Mouse (Mus musculus): Measurements from ENCODE around the gene Pus10. TPM values are rescaled to one million over a fixed set of nuclear protein-coding genes. Genes with fewer than 3 reads are reported as not detected.

Pus10 gene
- polyA plus RNA-seq, 1 experiment from 2014 or later, result 13.3 TPM

DNA sequence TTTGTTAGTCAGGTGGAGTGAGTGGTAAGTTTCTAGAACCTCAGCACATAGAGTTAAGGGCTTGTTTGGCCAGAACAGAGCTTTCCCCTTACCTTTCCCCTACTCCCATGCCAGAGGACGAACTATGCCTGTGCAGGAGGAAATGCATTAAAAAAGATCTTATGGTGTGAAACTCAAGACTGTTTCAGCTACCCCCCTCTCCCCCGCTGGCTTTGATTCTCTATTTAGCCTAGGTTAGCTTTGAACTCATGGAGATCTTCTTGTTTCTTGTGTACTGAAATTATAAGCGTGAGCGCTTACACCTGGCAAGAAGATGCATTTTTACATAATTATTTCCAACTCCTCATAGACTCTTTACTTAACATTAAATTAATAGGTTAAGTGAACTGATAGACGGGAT lies 1.1 kb downstream of the Pus10 start:
- no peaks in the 10 kb centered on the region for H3K27me3 ChIP-seq
- H3K4me3 ChIP-seq (replicated peaks), result peak overlapping the region; percentile 93
- peaks cover 3% of the 10 kb centered on the region; the same call in 1 of the 2 replicates for H3K36me3 ChIP-seq
- WGBS, result 15% methylated on average over 5 of the region's 5 CpGs
- ATAC-seq, result no peak
- no peaks in the 10 kb centered on the region for H3K9me3 ChIP-seq
- peaks cover 31% of the 10 kb centered on the region for H3K4me1 ChIP-seq (replicated peaks)
- peak overlapping the region; percentile 95 for H3K27ac ChIP-seq
- peak overlapping the region; percentile 92 for H3K9ac ChIP-seq (replicated peaks)
- H3K4me2 ChIP-seq (replicated peaks), result peak overlapping the region; percentile 64

DNA sequence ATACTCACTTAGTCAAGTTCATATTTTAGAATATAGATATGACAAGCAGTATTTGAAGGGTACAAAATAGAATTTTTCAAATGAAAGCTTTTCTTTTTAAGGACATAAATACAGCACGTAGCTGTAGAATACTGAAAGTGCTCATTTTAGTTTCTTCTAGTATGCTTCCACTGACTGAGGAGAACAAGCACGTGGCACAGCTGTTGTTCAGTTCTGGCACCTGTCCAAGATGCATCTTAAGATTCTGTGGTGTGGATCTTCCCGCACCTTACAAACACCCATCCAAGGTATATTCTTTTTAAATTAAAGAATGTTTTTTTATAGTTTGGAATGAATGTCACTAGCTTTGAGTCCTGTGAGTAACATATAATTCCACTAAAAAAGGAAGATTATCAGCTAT lies 1.7 kb downstream of the Pus10 start:
- peak overlapping the region; percentile 92; the same call in 1 of the 2 replicates for H3K9ac ChIP-seq (replicated peaks)
- no peak for ATAC-seq
- 46% methylated on average over 3 of the region's 3 CpGs for WGBS

DNA sequence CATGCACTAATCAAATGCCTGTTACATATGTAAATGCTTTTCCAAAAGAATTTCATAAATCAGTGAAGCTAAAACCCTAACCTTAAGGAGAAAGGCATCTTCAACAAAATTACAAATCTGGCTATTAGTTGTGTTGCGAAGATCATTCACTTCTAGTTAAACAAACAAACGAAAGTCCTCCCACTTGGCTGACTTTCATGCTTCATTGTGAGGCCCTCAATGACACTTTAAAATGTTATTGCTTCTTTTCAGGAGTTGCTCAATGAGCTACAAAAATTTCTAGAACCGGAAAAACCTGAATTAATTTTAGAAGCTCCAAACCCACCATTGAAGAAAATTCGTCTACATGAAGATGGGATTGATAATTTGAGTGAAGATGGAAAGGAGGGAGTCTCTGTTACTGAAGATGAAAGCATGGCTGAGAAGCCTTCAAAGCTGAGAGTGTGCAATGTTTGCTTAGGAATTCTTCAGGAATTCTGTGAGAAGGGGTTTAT lies 6.8 kb downstream of the Pus10 start:
- H3K36me3 ChIP-seq, result peaks cover 49% of the 10 kb centered on the region
- H3K4me1 ChIP-seq (replicated peaks), result peaks cover 4% of the 10 kb centered on the region
- H3K9me3 ChIP-seq, result no peaks in the 10 kb centered on the region
- no peak overlapping the region for H3K4me3 ChIP-seq (replicated peaks)
- H3K27me3 ChIP-seq, result no peaks in the 10 kb centered on the region
- no peak overlapping the region for H3K9ac ChIP-seq (replicated peaks)
- H3K4me2 ChIP-seq (replicated peaks), result no peak overlapping the region
- WGBS, result 87% methylated on average over 4 of the region's 4 CpGs
- ATAC-seq, result no peak
- no peak overlapping the region for H3K27ac ChIP-seq

More for the DNA sequence above, 1.7 kb downstream of the Pus10 start:
- peak overlapping the region; percentile 93 for H3K4me3 ChIP-seq (replicated peaks)
- peaks cover 28% of the 10 kb centered on the region for H3K4me1 ChIP-seq (replicated peaks)
- no peaks in the 10 kb centered on the region for H3K9me3 ChIP-seq
- H3K27me3 ChIP-seq, result no peaks in the 10 kb centered on the region
- H3K27ac ChIP-seq, result no peak overlapping the region
- H3K36me3 ChIP-seq, result peaks cover 3% of the 10 kb centered on the region; the same call in 1 of the 2 replicates
- peak overlapping the region; percentile 64 for H3K4me2 ChIP-seq (replicated peaks)

DNA sequence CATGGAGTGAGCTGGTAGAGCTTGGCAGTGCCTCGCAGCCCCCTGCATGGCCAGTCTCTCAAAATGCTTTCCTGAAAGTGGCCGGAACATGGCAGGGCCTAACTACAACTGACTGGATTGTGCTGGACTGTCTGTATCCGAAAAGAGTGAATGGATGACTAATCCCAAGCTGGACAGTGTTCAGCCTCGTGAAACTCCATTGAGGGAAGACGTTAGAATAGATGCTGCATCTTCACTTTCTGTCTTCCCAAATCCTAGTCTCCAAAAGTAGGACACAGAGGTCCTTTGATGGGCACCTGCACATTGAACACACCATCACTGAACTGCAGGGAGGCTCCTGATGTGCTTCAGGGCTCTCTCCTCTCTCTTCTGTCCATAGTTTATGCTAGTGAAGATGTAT lies 10.6 kb downstream of the Pus10 start:
- Histone ChIP-seq H3K9ac (replicated peaks) (0 out of 2 replicates have a peak overlapping the region, but pooled peaks have one; percentile 16), H3K27ac (no peak overlapping the region), H3K9me3 (no peaks in the 10 kb centered on the region), H3K4me3 (replicated peaks) (no peak overlapping the region), H3K36me3 (peaks cover 63% of the 10 kb centered on the region), H3K4me1 (replicated peaks) (no peaks in the 10 kb centered on the region), H3K4me2 (replicated peaks) (no peak overlapping the region), H3K27me3 (no peaks in the 10 kb centered on the region)
- 88% methylated on average over 5 of the region's 5 CpGs for WGBS
- no peak for ATAC-seq

DNA sequence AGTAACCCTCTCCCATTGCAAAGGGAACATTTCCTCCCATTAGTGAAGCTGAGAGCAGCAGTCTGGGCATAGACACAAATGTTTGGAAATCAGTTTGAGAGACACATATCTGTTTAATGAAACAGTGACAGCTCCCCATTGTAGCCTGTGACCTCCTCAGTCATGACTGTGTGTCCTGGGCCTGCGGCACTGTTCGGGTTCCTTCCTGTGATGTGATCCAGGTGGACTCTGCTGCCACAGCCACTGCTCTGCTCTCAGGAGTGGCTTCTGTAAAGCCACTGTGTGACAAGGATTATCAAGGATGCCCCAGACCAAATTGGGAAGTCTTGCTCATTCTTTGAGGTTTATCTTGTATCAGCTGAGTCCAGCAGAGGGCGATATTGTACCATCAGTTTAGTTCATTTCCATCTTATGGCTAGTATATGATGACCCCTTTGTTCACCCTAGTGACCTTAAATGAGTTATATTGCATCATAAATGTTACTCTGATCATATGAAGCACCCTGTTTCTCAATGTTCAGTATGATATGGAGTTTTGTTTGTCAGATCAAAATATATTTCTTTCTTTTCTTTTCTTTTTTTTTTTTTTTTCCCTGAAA lies 13.7 kb downstream of the Pus10 start:
- Histone ChIP-seq H3K36me3 (peaks cover 67% of the 10 kb centered on the region), H3K4me1 (replicated peaks) (no peaks in the 10 kb centered on the region), H3K9ac (replicated peaks) (no peak overlapping the region), H3K27me3 (no peaks in the 10 kb centered on the region), H3K27ac (no peak overlapping the region), H3K4me3 (replicated peaks) (no peak overlapping the region), H3K9me3 (no peaks in the 10 kb centered on the region), H3K4me2 (replicated peaks) (no peak overlapping the region)
- 0 out of 2 replicates have a peak, but pooled peaks have one; percentile 50 for ATAC-seq
- WGBS, result 50% methylated on average over 3 of the region's 3 CpGs

DNA sequence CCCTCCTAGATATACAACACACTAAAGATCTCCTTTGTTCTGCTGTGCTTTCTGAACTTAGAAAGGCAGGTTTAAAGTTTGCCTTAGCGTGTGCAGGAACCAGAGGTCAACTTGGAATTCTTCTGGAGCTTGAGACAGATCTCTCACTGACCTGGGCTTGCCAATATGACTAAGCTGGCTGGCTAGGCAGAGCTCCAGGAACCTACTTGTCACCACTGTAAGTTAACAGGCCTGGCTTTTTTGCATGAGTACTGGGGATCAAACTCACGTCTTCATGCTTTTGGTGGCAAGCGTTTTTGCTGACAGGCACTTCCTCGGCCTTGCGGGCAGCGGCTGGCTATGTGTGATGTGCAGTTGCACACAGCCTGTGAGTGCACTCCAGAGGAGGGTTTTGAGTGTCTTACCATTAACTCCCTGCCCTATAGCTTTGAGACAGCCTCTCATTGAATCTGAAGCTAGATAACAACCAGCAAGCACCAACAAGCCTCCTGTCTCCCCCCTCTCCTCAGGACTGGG lies 15.0 kb downstream of the Pus10 start:
- no peaks in the 10 kb centered on the region for H3K27me3 ChIP-seq
- no peak overlapping the region for H3K9ac ChIP-seq (replicated peaks)
- no peaks in the 10 kb centered on the region for H3K4me1 ChIP-seq (replicated peaks)
- no peak overlapping the region for H3K4me2 ChIP-seq (replicated peaks)
- WGBS, result 91% methylated on average over 6 of the region's 6 CpGs
- H3K27ac ChIP-seq, result no peak overlapping the region
- no peak overlapping the region for H3K4me3 ChIP-seq (replicated peaks)
- ATAC-seq, result no peak
- H3K36me3 ChIP-seq, result peaks cover 57% of the 10 kb centered on the region
- no peaks in the 10 kb centered on the region for H3K9me3 ChIP-seq

DNA sequence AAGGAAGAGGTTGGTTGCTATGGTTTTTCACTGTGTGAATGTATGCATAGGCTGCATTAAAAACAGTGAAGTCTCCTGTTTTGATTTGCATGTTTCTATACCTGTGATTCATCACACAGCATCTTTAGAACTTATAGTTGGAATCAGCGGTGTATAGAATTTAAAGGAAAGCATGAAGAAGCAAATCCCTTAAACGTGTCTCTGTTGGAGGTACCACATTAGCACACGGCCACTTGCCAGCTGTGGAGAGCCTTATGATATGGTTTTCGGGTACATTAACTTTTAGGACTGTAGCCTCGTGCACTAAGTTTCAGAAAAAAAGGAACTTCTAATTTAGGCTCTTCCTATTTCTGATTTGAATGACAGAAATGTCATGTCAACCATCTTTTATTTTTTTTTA lies 17.1 kb downstream of the Pus10 start:
- Histone ChIP-seq H3K9me3 (no peaks in the 10 kb centered on the region), H3K4me2 (replicated peaks) (no peak overlapping the region), H3K27me3 (no peaks in the 10 kb centered on the region), H3K9ac (replicated peaks) (no peak overlapping the region), H3K4me1 (replicated peaks) (no peaks in the 10 kb centered on the region), H3K27ac (no peak overlapping the region), H3K36me3 (peaks cover 43% of the 10 kb centered on the region), H3K4me3 (replicated peaks) (no peak overlapping the region)
- ATAC-seq, result no peak
- 90% methylated on average over 5 of the region's 5 CpGs for WGBS

DNA sequence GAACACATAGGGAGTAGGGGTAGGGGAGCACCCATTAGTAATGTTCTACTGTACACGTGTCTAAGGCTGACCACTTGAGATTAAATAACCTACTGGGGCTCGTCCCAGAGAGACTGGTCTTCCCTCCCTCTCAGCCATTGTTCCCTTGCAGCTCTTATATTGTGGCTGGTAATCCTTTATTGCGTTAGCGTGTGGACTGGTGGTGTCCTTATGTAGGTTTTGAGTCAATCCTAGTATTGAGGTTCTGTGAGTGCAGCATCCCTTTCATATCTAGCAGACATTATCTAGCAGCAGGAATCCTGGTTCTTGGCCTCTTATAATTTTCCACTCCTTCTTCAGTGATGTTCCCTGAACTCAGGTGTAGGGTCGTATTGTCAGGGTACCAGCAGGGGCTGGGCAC lies 21.2 kb downstream of the Pus10 start:
- Histone ChIP-seq H3K4me3 (replicated peaks) (no peak overlapping the region), H3K27ac (no peak overlapping the region), H3K4me2 (replicated peaks) (no peak overlapping the region), H3K4me1 (replicated peaks) (no peaks in the 10 kb centered on the region), H3K36me3 (peaks cover 38% of the 10 kb centered on the region), H3K9me3 (no peaks in the 10 kb centered on the region), H3K27me3 (no peaks in the 10 kb centered on the region), H3K9ac (replicated peaks) (no peak overlapping the region)
- WGBS, result 86% methylated on average over 5 of the region's 5 CpGs
- ATAC-seq, result no peak

DNA sequence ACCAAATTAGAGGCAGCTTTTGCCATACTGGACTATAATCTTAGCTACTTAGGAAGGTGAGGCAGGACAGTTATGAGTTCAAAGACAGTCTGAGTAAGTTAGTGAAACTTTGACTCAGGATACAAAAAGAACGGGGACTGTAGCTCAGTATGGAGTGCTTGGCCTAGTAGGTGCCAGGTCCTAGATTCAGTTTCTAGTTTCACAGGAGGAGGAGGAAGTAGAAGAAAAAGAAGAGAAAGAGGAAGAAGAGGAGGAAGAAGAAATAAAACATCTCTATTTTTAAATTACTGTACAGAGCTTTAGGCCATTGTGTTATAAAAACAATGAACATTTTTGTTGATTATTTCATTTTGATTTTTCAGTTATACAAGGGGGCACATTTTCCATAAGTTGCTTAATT lies 22.6 kb downstream of the Pus10 start:
- H3K27me3 ChIP-seq, result no peaks in the 10 kb centered on the region
- H3K36me3 ChIP-seq, result peaks cover 30% of the 10 kb centered on the region
- WGBS, result 96% methylated on average over 1 of the region's 1 CpGs
- no peak for ATAC-seq
- no peaks in the 10 kb centered on the region for H3K4me1 ChIP-seq (replicated peaks)
- H3K4me2 ChIP-seq (replicated peaks), result no peak overlapping the region
- H3K9ac ChIP-seq (replicated peaks), result no peak overlapping the region
- no peak overlapping the region for H3K27ac ChIP-seq
- no peaks in the 10 kb centered on the region for H3K9me3 ChIP-seq
- no peak overlapping the region for H3K4me3 ChIP-seq (replicated peaks)

DNA sequence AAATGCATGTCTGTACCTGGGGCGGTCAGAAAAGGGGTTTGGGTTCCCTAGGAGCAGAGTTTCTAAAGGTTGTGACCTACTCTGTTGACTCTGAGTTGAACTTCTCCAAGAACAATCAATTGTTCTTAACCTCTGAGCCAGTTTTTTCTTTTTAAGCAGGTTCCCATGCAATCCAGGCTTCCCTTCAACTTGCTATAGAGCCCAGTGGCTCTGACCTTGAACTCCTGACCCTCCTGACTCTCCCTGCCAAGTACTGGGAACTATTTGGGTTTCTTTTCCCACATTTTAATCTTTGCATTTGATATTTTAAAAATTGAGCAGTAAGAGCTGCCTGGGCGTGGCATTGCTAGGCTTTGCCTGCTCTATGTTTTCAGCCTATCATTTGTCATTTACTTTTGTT lies 27.8 kb downstream of the Pus10 start:
- H3K27ac ChIP-seq, result no peak overlapping the region
- peaks cover 13% of the 10 kb centered on the region; the same call in 1 of the 2 replicates for H3K36me3 ChIP-seq
- H3K4me2 ChIP-seq (replicated peaks), result no peak overlapping the region
- no peaks in the 10 kb centered on the region for H3K4me1 ChIP-seq (replicated peaks)
- H3K4me3 ChIP-seq (replicated peaks), result no peak overlapping the region
- H3K27me3 ChIP-seq, result no peaks in the 10 kb centered on the region
- no peak overlapping the region for H3K9ac ChIP-seq (replicated peaks)
- 91% methylated on average over 2 of the region's 2 CpGs for WGBS
- no peaks in the 10 kb centered on the region for H3K9me3 ChIP-seq
- no peak for ATAC-seq

DNA sequence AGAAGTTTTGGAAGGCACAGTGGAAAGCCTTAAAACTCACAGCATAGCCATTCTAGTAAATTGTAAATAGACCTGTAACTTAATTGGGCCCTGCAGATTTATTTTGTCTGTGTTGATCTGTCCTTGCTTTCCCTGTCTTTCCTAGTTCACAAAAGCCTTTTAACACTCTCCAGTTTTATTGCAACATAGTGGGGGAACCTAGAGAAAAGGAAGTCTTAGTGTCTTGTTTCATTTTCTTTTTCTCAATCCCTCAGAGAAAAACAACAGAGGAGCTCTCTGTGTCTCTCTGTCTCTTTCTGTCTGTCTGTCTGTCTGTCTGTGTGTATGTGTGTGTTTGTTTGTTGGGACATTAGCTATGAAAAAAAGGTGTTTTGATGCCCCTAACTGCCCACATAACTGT lies 30.4 kb downstream of the Pus10 start:
- H3K27ac ChIP-seq, result no peak overlapping the region
- no peak overlapping the region for H3K9ac ChIP-seq (replicated peaks)
- no peak overlapping the region for H3K4me3 ChIP-seq (replicated peaks)
- H3K27me3 ChIP-seq, result no peaks in the 10 kb centered on the region
- H3K9me3 ChIP-seq, result no peaks in the 10 kb centered on the region
- no peak overlapping the region for H3K4me2 ChIP-seq (replicated peaks)
- 0 out of 2 replicates have a peak, but pooled peaks cover 10% of the 10 kb centered on the region for H3K36me3 ChIP-seq
- peaks cover 5% of the 10 kb centered on the region for H3K4me1 ChIP-seq (replicated peaks)
- no peak for ATAC-seq

DNA sequence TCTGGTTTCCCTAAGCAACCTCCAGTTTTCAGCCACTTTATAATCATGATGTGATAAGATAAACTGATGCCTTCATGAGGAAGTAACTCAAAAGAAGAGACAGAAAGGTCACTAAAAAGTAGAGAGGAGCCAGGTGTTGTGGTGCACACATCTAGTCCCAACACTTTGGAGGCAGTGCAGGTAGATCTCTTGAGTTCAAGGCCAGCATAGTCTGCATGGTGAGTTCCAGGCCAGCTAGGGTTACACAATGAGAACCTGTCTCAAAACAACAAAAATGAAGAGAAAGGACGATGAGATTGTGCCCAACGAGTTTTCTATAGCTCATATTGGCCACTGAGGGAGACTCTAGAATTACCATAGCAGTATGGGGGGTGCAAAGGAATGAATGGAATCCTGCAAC lies 33.1 kb downstream of the Pus10 start:
- H3K27ac ChIP-seq, result no peak overlapping the region
- H3K4me3 ChIP-seq (replicated peaks), result no peak overlapping the region
- H3K4me1 ChIP-seq (replicated peaks), result peaks cover 5% of the 10 kb centered on the region
- no peak for ATAC-seq
- H3K27me3 ChIP-seq, result no peaks in the 10 kb centered on the region
- H3K9ac ChIP-seq (replicated peaks), result no peak overlapping the region
- H3K36me3 ChIP-seq, result peaks cover 10% of the 10 kb centered on the region
- WGBS, result 77% methylated on average over 2 of the region's 2 CpGs
- no peak overlapping the region for H3K4me2 ChIP-seq (replicated peaks)
- H3K9me3 ChIP-seq, result no peaks in the 10 kb centered on the region

Data from midbrain, embryonic 13.5 days (tissue).